Mouse (Mus musculus) myocyte (in vitro differentiated cells): ENCODE measurements around the gene Kcnk18.

Experiments
- CEBPB ChIP-seq: IDR thresholded peaks from 2 replicates; pipeline ENCODE4 v1.6.1; 2011; ENCODE audit warnings: mild to moderate bottlenecking, moderate library complexity; ENCODE audit not compliant: poor library complexity, insufficient read depth, severe bottlenecking
- MAX ChIP-seq: IDR thresholded peaks from one replicate; pipeline ENCODE4 v1.6.1; 2011; ENCODE audit warnings: low read depth, mild to moderate bottlenecking, control low read depth
- MYOD1 ChIP-seq, 3 experiments: IDR thresholded peaks; one replicate each; pipeline ENCODE4 v1.6.1; 2011; ENCODE audit warnings: control low read depth in 2 of 3, low read depth in 2 of 3, mild to moderate bottlenecking in 2 of 3, moderate library complexity in 1 of 3; ENCODE audit not compliant: insufficient read length in 2 of 3, control insufficient read depth in 1 of 3
- MYOG ChIP-seq, 3 experiments: IDR thresholded peaks; one replicate each; pipeline ENCODE4 v1.6.1; 2011; ENCODE audit warnings: control low read depth in 2 of 3, low read depth in 2 of 3, mild to moderate bottlenecking in 2 of 3; ENCODE audit not compliant: insufficient read length in 2 of 3, control insufficient read depth in 1 of 3, insufficient read depth in 1 of 3
- POLR2A ChIP-seq: IDR thresholded peaks from one replicate; pipeline ENCODE4 v1.6.1; 2011; ENCODE audit warnings: low read depth, mild to moderate bottlenecking, control low read depth, moderate library complexity; ENCODE audit not compliant: insufficient read length
- SRF ChIP-seq: IDR thresholded peaks from one replicate; pipeline ENCODE4 v1.6.1; 2011; ENCODE audit warnings: low read depth; ENCODE audit not compliant: control insufficient read depth, insufficient read length
- TCF12 ChIP-seq: IDR thresholded peaks from one replicate; pipeline ENCODE4 v1.6.1; 2011; ENCODE audit warnings: mild to moderate bottlenecking, control low read depth; ENCODE audit not compliant: poor library complexity, insufficient read depth, severe bottlenecking
- USF1 ChIP-seq: IDR thresholded peaks from one replicate; pipeline ENCODE4 v1.6.1; 2011; ENCODE audit warnings: low read depth, mild to moderate bottlenecking, control low read depth, moderate library complexity

GRCm38 (mm10) chr19:59267417-59267963 is 48.5 kb downstream of the Kcnk18 start:
- TF ChIP-seq USF1 (no peak), POLR2A (no peak), CEBPB (no peak), SRF (no peak), MYOG (IDR thresholded peaks at IDR 0.05; ENCODE audit: control insufficient read depth in 1 of 3, insufficient read depth in 1 of 3, insufficient read length in 2 of 3, low read depth in 2 of 3) (no peak), MYOD1 (IDR thresholded peaks at IDR 0.05; ENCODE audit: control insufficient read depth in 1 of 3, insufficient read length in 2 of 3, low read depth in 2 of 3) (no peak), MAX (no peak), TCF12 (no peak)
